Mouse (Mus musculus) intestine, embryonic 14.5 days (tissue): ENCODE measurements around the gene Psen2. TPM values are rescaled to one million over a fixed set of nuclear protein-coding genes. Genes with fewer than 3 reads are reported as not detected.

ENCODE experiments used
- ATAC-seq: fragments of 200-750 bp; cut with Nextera tagmentation; replicated peaks from 2 replicates; pipeline ENCODE4 v1.8.0; 2017; ENCODE audit warnings: low read depth, moderate number of reproducible peaks, moderate TSS enrichment, moderate library complexity; ENCODE audit not compliant: low FRiP score, low TSS enrichment
- DNase-seq: peaks from one replicate; pipeline ENCODE4 v3.0.0-alpha.2; 2018; ENCODE audit warnings: low spot score
- H3K27ac ChIP-seq: fragments of 300-500 bp; sonication (generic); 2 replicates; pipeline ENCODE4 v1.5.1; 2014; ENCODE audit warnings: low read depth, mild to moderate bottlenecking, control low read depth
- H3K27me3 ChIP-seq: fragments of 300-500 bp; sonication (generic); replicated peaks from 2 replicates; pipeline ENCODE4 v1.6.1; 2014; ENCODE audit warnings: low read length, control low read depth; ENCODE audit not compliant: control insufficient read depth, insufficient read depth
- H3K36me3 ChIP-seq: fragments of 300-500 bp; sonication (generic); 2 replicates; pipeline ENCODE4 v1.6.1; 2014; ENCODE audit warnings: low read length, control low read depth; ENCODE audit not compliant: control insufficient read depth, insufficient read depth
- H3K4me1 ChIP-seq: fragments of 300-500 bp; sonication (generic); replicated peaks from 2 replicates; pipeline ENCODE4 v1.6.1; 2014; ENCODE audit warnings: low read length, control low read depth, mixed read lengths; ENCODE audit not compliant: control insufficient read depth, insufficient read depth
- H3K4me2 ChIP-seq: fragments of 300-500 bp; sonication (generic); 2 replicates; pipeline ENCODE4 v1.6.1; 2014; ENCODE audit warnings: low read length
- H3K4me3 ChIP-seq: fragments of 300-500 bp; sonication (generic); 2 replicates; pipeline ENCODE4 v1.5.1; 2014; ENCODE audit warnings: low read depth, low read length, control low read depth, mixed read lengths
- H3K9ac ChIP-seq: fragments of 300-500 bp; sonication (generic); 2 replicates; pipeline ENCODE4 v1.6.1; 2014; ENCODE audit warnings: mild to moderate bottlenecking, low read length
- H3K9me3 ChIP-seq: fragments of 300-500 bp; sonication (generic); 2 replicates; pipeline ENCODE4 v1.6.1; 2016; ENCODE audit warnings: low read length, control low read depth; ENCODE audit not compliant: control insufficient read depth
- WGBS: fragments of 180-500 bp; shearing (Covaris S2); extraction: QIAGEN DNeasy Blood & Tissue Kit; methylation state at CpG from one replicate; pipeline ENCODE4 v1.1.7; 2014; 5-methylcytosine and 5-hydroxymethylcytosine counted together
- polyA plus RNA-seq: library from polyadenylated mRNA; unstranded; fragments of >200 nt; fragmentation: Nextera tagmentation; extraction: Ambion mirVana; gene quantifications from 2 replicates; pipeline ENCODE4 v1.2.1, GENCODE M21; 2014

Psen2 gene
- polyA plus RNA-seq, 1 experiment from 2014 or later = 15.6 TPM

DNA sequence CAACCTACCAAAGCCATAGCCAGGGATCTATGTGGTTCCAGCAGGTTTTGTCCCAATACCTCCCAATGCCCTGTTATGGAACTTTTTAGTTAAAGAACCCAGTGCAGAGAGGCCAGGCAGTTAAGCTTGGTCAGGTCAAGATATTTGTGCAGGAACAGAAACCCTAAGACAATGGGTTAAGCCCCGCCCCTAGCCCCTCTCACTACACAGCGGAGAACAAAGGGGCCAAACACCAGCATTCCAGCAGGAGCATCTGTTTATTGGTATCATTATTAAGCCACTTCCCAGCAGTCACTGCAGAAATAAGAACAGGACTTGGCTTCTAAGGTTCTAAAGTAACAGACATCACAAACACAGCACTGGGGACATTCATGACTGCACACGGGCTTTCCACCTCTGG lies 36.5 kb downstream of the Psen2 start:
- ATAC-seq = no peak

DNA sequence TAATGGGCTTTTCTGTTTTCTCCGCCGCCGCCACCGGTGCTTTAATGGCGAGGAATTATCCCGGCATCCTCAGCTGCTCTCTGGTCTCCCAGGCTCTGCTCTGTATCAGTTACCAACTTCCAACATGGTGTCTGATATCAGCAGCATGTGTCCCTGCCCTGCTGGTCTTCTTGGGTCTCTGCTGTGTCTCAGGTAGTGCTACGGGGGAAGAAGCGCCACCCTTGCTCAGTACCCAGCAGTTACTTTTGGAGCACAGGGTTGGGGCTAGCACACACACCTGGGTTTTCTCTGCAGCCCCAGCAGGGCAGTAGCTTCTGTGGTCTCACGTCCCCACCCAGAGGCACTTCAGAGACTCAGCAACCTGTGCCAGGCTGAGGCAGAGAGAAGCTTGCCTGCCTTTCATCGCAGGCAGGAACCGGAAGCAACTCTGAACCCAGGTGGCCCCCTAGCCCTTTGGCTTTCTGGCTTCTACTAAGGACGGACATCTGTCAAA lies 37.0 kb downstream of the Psen2 start:
- Histone ChIP-seq H3K27ac (peak overlapping the region; percentile 24), H3K36me3 (no peaks in the 10 kb centered on the region), H3K4me1 (peaks cover 8% of the 10 kb centered on the region; the same call in 1 of the 2 replicates), H3K27me3 (no peaks in the 10 kb centered on the region), H3K4me3 (peak overlapping the region; percentile 46), H3K4me2 (peak overlapping the region; percentile 75), H3K9me3 (0 out of 2 replicates have a peak, but pooled peaks cover 4% of the 10 kb centered on the region), H3K9ac (peak overlapping the region; percentile 35)
- peak; percentile 54; the same call in 1 of the 2 replicates for ATAC-seq
- DNase-seq = peak; percentile 62
- 4% methylated on average over 12 of the region's 12 CpGs for WGBS

More for the DNA sequence above, 36.5 kb downstream of the Psen2 start:
- Histone ChIP-seq H3K9me3 (0 out of 2 replicates have a peak, but pooled peaks cover 4% of the 10 kb centered on the region), H3K27me3 (no peaks in the 10 kb centered on the region), H3K4me2 (peak overlapping the region; percentile 75), H3K27ac (no peak overlapping the region), H3K4me1 (peaks cover 8% of the 10 kb centered on the region; the same call in 1 of the 2 replicates), H3K4me3 (no peak overlapping the region), H3K9ac (no peak overlapping the region), H3K36me3 (no peaks in the 10 kb centered on the region)
- DNase-seq = no peak
- 77% methylated on average over 3 of the region's 3 CpGs for WGBS

DNA sequence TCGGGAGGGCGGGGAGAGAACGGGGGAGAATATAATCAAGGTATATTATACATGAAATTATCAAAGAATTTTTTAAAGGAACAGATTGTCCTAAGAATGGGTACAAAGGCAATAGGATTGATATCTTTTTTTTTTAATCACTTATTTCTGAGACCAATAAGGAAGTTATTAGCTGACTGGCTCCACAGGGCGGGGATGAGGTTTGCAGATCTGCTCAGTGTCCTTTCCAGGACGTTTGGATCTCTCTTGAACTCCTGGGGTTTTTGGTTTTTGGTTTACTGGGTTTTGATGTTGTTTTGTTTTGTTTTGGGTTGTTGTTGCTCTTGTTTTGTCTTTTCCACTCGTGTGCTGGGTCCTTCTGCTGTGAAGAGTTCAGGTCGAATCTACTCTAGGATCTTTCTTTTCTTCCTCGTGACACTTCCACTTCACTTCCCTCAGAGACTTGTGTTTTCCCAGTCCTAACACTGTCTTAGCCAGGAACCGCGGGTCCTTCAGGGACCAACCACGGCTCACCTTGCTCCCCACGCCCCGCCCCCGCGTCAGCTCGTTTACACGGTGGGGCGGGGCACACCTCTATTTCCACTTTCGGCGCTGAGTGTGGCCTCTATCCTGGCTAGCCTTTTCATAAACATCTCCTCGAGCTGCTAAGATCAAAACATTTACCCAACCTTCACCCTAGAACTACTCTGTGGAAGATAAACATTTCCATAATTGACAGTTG lies 37.6 kb downstream of the Psen2 start:
- Histone ChIP-seq H3K9me3 (0 out of 2 replicates have a peak, but pooled peaks cover 4% of the 10 kb centered on the region), H3K27me3 (no peaks in the 10 kb centered on the region), H3K4me3 (peak overlapping the region; percentile 46), H3K36me3 (no peaks in the 10 kb centered on the region), H3K4me2 (peak overlapping the region; percentile 75), H3K9ac (peak overlapping the region; percentile 35), H3K4me1 (peaks cover 8% of the 10 kb centered on the region; the same call in 1 of the 2 replicates), H3K27ac (peak overlapping the region; percentile 24)
- DNase-seq (peak; percentile 77), ATAC-seq (peak; percentile 83)
- WGBS = 13% methylated on average over 21 of the region's 21 CpGs

DNA sequence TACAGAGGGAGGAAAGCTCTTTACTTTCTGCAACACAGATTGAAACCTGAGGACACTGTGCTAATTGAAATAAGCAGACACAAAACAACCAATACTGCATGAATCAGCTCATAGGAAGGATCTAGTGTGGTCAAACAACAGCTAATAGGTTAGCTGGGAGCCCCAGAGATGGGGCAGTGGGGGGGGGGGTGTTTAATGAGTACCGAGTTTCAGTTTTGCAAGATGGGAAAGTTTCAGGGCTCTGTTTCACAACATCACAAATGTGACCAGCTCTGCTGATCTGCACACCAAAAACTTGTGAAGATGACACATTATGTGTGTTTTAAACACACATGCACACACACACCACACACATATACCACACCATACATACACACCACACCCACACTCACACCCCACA lies 41.2 kb downstream of the Psen2 start:
- no peak overlapping the region for H3K9ac ChIP-seq
- no peak for DNase-seq
- H3K36me3 ChIP-seq = no peaks in the 10 kb centered on the region
- H3K9me3 ChIP-seq = no peaks in the 10 kb centered on the region
- no peaks in the 10 kb centered on the region for H3K27me3 ChIP-seq
- 94% methylated on average over 1 of the region's 1 CpGs for WGBS
- no peak for ATAC-seq
- peaks cover 8% of the 10 kb centered on the region; the same call in 1 of the 2 replicates for H3K4me1 ChIP-seq
- no peak overlapping the region for H3K27ac ChIP-seq
- H3K4me3 ChIP-seq = no peak overlapping the region
- H3K4me2 ChIP-seq = no peak overlapping the region

DNA sequence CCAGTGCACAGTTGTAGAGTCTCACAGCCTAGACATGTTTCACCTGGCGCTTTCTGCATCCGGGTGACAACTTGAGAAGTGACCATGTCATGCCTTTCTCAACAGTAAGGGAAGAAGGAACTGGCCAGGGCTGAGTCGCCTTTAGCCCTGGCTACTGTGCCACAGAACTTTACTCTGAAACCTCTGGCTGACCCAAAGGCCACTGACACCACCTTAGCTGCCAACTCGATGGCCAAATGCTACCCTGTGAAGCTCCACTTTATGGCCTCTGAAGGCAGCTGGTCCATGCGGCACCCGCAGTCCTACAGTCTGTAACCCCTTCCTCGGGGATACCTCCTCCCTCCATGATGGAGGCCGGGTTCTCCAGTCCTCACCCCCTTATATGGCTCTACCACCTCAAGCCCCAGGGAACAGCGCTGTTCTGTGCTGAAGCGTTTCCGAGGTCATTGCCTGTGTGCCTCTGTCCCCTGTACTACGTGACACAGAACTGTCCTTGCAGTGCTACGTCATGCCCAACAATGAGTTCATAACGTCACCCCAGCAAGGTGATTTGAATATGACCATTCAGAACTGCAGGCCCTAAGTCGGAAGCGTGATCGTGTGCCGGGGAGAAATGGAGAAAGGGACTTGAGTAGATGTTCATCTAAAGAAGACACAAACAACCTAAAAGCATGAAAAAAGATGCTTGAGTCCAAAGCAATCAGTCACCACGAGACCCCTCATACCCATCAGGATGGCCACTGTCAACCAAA lies 42.3 kb downstream of the Psen2 start:
- 0 out of 2 replicates have a peak, but pooled peaks cover 3% of the 10 kb centered on the region for H3K4me1 ChIP-seq
- H3K9ac ChIP-seq = no peak overlapping the region
- DNase-seq (no peak), ATAC-seq (no peak)
- no peak overlapping the region for H3K4me3 ChIP-seq
- H3K9me3 ChIP-seq = no peaks in the 10 kb centered on the region
- no peak overlapping the region for H3K27ac ChIP-seq
- H3K27me3 ChIP-seq = no peaks in the 10 kb centered on the region
- H3K36me3 ChIP-seq = no peaks in the 10 kb centered on the region
- 86% methylated on average over 19 of the region's 19 CpGs for WGBS
- H3K4me2 ChIP-seq = no peak overlapping the region

DNA sequence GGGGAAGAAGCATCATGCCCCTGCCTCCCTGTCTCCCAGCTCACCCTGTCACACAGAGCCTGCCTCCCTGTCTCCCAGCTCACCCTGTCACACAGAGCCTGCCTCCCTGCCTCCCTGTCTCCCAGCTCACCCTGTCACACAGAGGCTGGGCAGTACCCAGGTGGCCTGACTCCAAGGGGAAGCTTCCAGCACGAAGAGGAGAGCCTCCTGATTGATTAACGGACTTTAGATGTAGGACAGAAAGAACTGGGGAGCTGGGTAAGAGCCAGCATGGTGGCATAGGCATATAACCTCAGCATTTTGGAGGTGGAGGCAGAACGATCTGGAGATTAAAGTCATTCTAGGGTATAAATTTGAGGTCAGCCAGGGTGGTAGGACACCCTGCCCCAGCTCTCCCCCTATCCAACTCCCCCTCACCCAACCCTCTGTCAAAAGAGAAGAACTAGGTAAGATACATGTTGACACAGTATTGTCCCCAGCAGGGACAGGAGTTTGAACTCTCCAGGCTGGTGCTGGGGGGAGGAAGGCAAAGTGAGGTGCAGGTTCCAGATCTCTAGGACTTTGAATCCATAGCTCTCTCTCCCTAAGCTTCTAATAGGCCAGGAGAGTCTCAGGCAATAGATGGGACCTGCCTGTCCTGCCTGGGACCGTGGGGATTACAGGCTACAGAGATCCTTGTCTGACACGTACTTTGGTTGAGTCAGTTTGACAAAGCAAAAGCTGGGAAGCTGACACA lies 46.5 kb downstream of the Psen2 start:
- no peak overlapping the region for H3K4me3 ChIP-seq
- H3K36me3 ChIP-seq = no peaks in the 10 kb centered on the region
- 60% methylated on average over 5 of the region's 5 CpGs for WGBS
- no peaks in the 10 kb centered on the region for H3K9me3 ChIP-seq
- ATAC-seq (no peak), DNase-seq (no peak)
- H3K4me1 ChIP-seq = no peaks in the 10 kb centered on the region
- H3K4me2 ChIP-seq = no peak overlapping the region
- H3K27ac ChIP-seq = no peak overlapping the region
- H3K9ac ChIP-seq = no peak overlapping the region
- no peaks in the 10 kb centered on the region for H3K27me3 ChIP-seq

DNA sequence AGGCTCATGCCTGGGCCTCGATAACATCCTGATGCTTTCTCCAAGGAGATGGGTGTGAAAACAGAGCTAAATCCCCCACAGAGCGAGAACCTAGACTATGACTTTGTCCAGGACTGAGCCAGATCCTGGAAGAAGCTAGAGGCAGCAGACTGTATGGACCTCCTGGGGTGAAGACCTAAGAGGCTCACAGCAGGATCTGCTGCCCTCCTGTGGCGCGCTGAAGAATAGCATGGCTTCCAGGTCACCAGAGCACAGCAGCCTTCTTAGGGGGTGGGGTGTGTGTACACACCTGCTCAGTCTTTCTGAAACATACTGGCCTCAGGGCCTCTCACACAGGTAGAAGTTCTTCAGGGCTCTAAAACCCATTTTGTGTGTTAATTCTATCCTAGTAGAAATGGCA lies 48.2 kb downstream of the Psen2 start:
- ATAC-seq (peak; percentile 89), DNase-seq (peak; percentile 76)
- 23% methylated on average over 4 of the region's 4 CpGs for WGBS
- Histone ChIP-seq H3K4me1 (no peaks in the 10 kb centered on the region), H3K27me3 (no peaks in the 10 kb centered on the region), H3K9ac (no peak overlapping the region), H3K27ac (no peak overlapping the region), H3K36me3 (no peaks in the 10 kb centered on the region), H3K9me3 (no peaks in the 10 kb centered on the region), H3K4me3 (no peak overlapping the region), H3K4me2 (no peak overlapping the region)

DNA sequence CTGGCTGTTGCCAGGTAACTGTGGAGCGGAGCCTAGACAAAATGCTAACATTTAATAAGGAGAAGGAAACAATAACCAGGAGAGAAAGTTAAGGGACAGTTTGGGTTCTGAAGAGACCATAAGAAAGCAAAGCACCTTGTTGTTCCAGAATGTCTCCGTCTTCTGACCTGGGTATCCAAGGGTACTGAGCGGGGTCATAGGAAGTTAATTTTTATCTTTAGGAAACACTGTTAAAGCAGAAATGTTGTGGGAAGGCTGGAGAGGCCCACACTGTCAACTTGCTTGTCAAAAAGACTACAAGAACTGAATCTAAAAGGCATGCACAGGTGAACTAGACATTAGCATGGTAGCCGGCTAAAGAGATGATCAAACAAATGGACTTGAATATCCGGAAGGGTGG lies 50.3 kb downstream of the Psen2 start:
- DNase-seq = no peak
- H3K4me1 ChIP-seq = no peaks in the 10 kb centered on the region
- 77% methylated on average over 5 of the region's 5 CpGs for WGBS
- H3K9me3 ChIP-seq = no peaks in the 10 kb centered on the region
- H3K4me3 ChIP-seq = no peak overlapping the region
- no peak overlapping the region for H3K4me2 ChIP-seq
- no peaks in the 10 kb centered on the region for H3K36me3 ChIP-seq
- H3K27ac ChIP-seq = no peak overlapping the region
- no peak for ATAC-seq
- no peak overlapping the region for H3K9ac ChIP-seq
- H3K27me3 ChIP-seq = no peaks in the 10 kb centered on the region
